Mouse (Mus musculus) hindbrain, postnatal 0 days (tissue): ENCODE data around the gene Ap4b1. TPM values are rescaled to one million over a fixed set of nuclear protein-coding genes. Genes with fewer than 3 reads are reported as not detected.

Experiments used
- ATAC-seq: fragments of 200-750 bp; cut with Nextera tagmentation; 2 replicates; pipeline ENCODE4 v1.8.0; 2017; ENCODE audit warnings: mild to moderate bottlenecking, moderate TSS enrichment, moderate library complexity
- DNase-seq: peaks from one replicate; pipeline ENCODE4 v3.0.0-alpha.2; 2015; ENCODE audit warnings: low spot score
- H3K27ac ChIP-seq: fragments of 300-500 bp; sonication (generic); 2 replicates; pipeline ENCODE4 v1.5.1; 2014; ENCODE audit warnings: mild to moderate bottlenecking
- H3K27me3 ChIP-seq: fragments of 300-500 bp; sonication (generic); 2 replicates; pipeline ENCODE4 v1.6.1; 2014; ENCODE audit warnings: low read length, mixed read lengths; ENCODE audit not compliant: insufficient read depth
- H3K36me3 ChIP-seq: fragments of 300-500 bp; sonication (generic); 2 replicates; pipeline ENCODE4 v1.6.1; 2014; ENCODE audit warnings: low read length, mixed read lengths; ENCODE audit not compliant: insufficient read depth
- H3K4me1 ChIP-seq: fragments of 300-500 bp; sonication (generic); 2 replicates; pipeline ENCODE4 v1.6.1; 2014; ENCODE audit warnings: antibody characterized with exemption, low read length, mixed read lengths; ENCODE audit not compliant: insufficient read depth
- H3K4me2 ChIP-seq: fragments of 300-500 bp; sonication (generic); 2 replicates; pipeline ENCODE4 v1.6.1; 2014; ENCODE audit warnings: low read depth, mild to moderate bottlenecking, low read length, moderate library complexity, mixed read lengths
- H3K4me3 ChIP-seq: fragments of 300-500 bp; sonication (generic); 2 replicates; pipeline ENCODE4 v1.5.1; 2014; ENCODE audit warnings: low read length
- H3K9ac ChIP-seq: fragments of 300-500 bp; sonication (generic); replicated peaks from 2 replicates; pipeline ENCODE4 v1.6.1; 2014; ENCODE audit warnings: mild to moderate bottlenecking, low read length, moderate library complexity, mixed read lengths
- H3K9me3 ChIP-seq: fragments of 300-500 bp; sonication (generic); 2 replicates; pipeline ENCODE4 v1.6.1; 2016; ENCODE audit warnings: low read length, mixed read lengths
- CTCF ChIP-seq: IDR thresholded peaks from 2 replicates; pipeline ENCODE4 v1.5.1; 2016; ENCODE audit warnings: antibody characterized with exemption, control low read depth, low read depth
- WGBS: fragments of 180-500 bp; shearing (Covaris S2); extraction: QIAGEN DNeasy Blood & Tissue Kit; methylation state at CpG from one replicate; pipeline ENCODE4 v1.1.7; 2014; 5-methylcytosine and 5-hydroxymethylcytosine counted together
- polyA plus RNA-seq: library from polyadenylated mRNA; unstranded; fragments of >200 nt; fragmentation: Nextera tagmentation; extraction: Ambion mirVana; gene quantifications from 2 replicates; pipeline ENCODE4 v1.2.1, GENCODE M21; 2015
- total RNA-seq: library from RNA; depleted of rRNA; stranded (reverse); fragments of >200 nt; gene quantifications from 2 replicates; pipeline ENCODE4 v1.2.3, GENCODE M21; 2014; rRNA removed

The Ap4b1 gene
- total and polyA plus RNA-seq, 2 experiments from 2014 or later = 16.4 to 25.8 TPM

- ATAC-seq = no peak
- peak; percentile 39 for DNase-seq
- WGBS = 61% methylated on average over 6 of the region's 6 CpGs
- Histone ChIP-seq H3K27me3 (no peaks in the 10 kb centered on the region), H3K4me1 (no peaks in the 10 kb centered on the region; the same call in 1 of the 2 replicates), H3K9ac (no peak overlapping the region), H3K4me2 (no peak overlapping the region), H3K4me3 (no peak overlapping the region), H3K27ac (no peak overlapping the region), H3K9me3 (no peaks in the 10 kb centered on the region), H3K36me3 (no peaks in the 10 kb centered on the region)
- no peak for TF ChIP-seq CTCF
These were observed 50.6 kb downstream of the Ap4b1 start for GRCm38 (mm10) chr3:103859851-103860391.

- Histone ChIP-seq H3K4me1 (no peaks in the 10 kb centered on the region; the same call in 1 of the 2 replicates), H3K27me3 (no peaks in the 10 kb centered on the region), H3K36me3 (no peaks in the 10 kb centered on the region), H3K4me3 (no peak overlapping the region), H3K9me3 (no peaks in the 10 kb centered on the region), H3K4me2 (no peak overlapping the region), H3K9ac (no peak overlapping the region), H3K27ac (no peak overlapping the region)
- DNase-seq = no peak
- 86% methylated on average over 4 of the region's 4 CpGs for WGBS
- no peak for ATAC-seq
- no peak for TF ChIP-seq CTCF
These were observed 53.5 kb downstream of the Ap4b1 start for GRCm38 (mm10) chr3:103862721-103863220.

GRCm38 (mm10) chr3:103864200-103864599 lies 54.9 kb downstream of the Ap4b1 start:
- Histone ChIP-seq H3K36me3 (no peaks in the 10 kb centered on the region), H3K9ac (no peak overlapping the region), H3K4me2 (no peak overlapping the region), H3K27me3 (no peaks in the 10 kb centered on the region), H3K9me3 (no peaks in the 10 kb centered on the region), H3K4me1 (no peaks in the 10 kb centered on the region; the same call in 1 of the 2 replicates), H3K27ac (no peak overlapping the region), H3K4me3 (no peak overlapping the region)
- ATAC-seq = no peak
- WGBS = 87% methylated on average over 6 of the region's 6 CpGs
- TF ChIP-seq CTCF = no peak
- no peak for DNase-seq

GRCm38 (mm10) chr3:103867424-103867971 lies 58.2 kb downstream of the Ap4b1 start:
- Histone ChIP-seq H3K9ac (no peak overlapping the region), H3K4me2 (no peak overlapping the region), H3K4me3 (no peak overlapping the region), H3K27ac (no peak overlapping the region), H3K27me3 (no peaks in the 10 kb centered on the region), H3K36me3 (no peaks in the 10 kb centered on the region), H3K4me1 (no peaks in the 10 kb centered on the region), H3K9me3 (no peaks in the 10 kb centered on the region)
- DNase-seq = no peak
- TF ChIP-seq CTCF = no peak
- 89% methylated on average over 5 of the region's 5 CpGs for whole genome bisulfite sequencing
- ATAC-seq = no peak

- Histone ChIP-seq H3K4me1 (no peaks in the 10 kb centered on the region), H3K9ac (no peak overlapping the region), H3K4me2 (no peak overlapping the region), H3K9me3 (no peaks in the 10 kb centered on the region), H3K36me3 (no peaks in the 10 kb centered on the region), H3K27me3 (no peaks in the 10 kb centered on the region), H3K27ac (no peak overlapping the region), H3K4me3 (no peak overlapping the region)
- DNase-seq (no peak), ATAC-seq (no peak)
- TF ChIP-seq CTCF = no peak
- WGBS = 82% methylated on average over 4 of the region's 4 CpGs
These were observed 58.7 kb downstream of the Ap4b1 start for GRCm38 (mm10) chr3:103868008-103868407.

Other genes starting within 250 kb of the Ap4b1 start
- 32.6 and 43.6 TPM in 2 replicates for gene Syt6, start 234.3 kb upstream of the Ap4b1 start, total RNA-seq
- 9.1 and 10.1 TPM in 2 replicates for gene Syt6, start 234.3 kb upstream of the Ap4b1 start, polyA plus RNA-seq
- gene Atg4a-ps, start 163.5 kb upstream of the Ap4b1 start, total RNA-seq = 0.16 TPM in 1 of 2 replicates, not detected in the other
- gene Atg4a-ps, start 163.5 kb upstream of the Ap4b1 start, polyA plus RNA-seq = 0.10 and 0.26 TPM in 2 replicates
- gene Olfml3, start 71.5 kb upstream of the Ap4b1 start, total RNA-seq = 7.7 and 10.8 TPM in 2 replicates
- 7.8 and 10.1 TPM in 2 replicates for gene Olfml3, start 71.5 kb upstream of the Ap4b1 start, polyA plus RNA-seq
- not detected in 2 replicates for gene Gm10964, start 70.2 kb upstream of the Ap4b1 start, total RNA-seq
- not detected in 2 replicates for gene Gm10964, start 70.2 kb upstream of the Ap4b1 start, polyA plus RNA-seq
- gene Hipk1, start 18.0 kb upstream of the Ap4b1 start, total RNA-seq = 52.6 and 59.3 TPM in 2 replicates
- 8.1 and 8.4 TPM in 2 replicates for gene Hipk1, start 18.0 kb upstream of the Ap4b1 start, polyA plus RNA-seq
- gene Dclre1b, start 76 bp upstream of the Ap4b1 start, total RNA-seq = 3.0 and 7.9 TPM in 2 replicates
- gene Dclre1b, start 76 bp upstream of the Ap4b1 start, polyA plus RNA-seq = 15.4 and 19.1 TPM in 2 replicates
- 1.1 and 1.9 TPM in 2 replicates for gene Gm43064, start 53 bp downstream of the Ap4b1 start, total RNA-seq
- 0.24 TPM in 1 of 2 replicates, not detected in the other for gene Gm43064, start 53 bp downstream of the Ap4b1 start, polyA plus RNA-seq
- gene Bcl2l15, start 23.1 kb downstream of the Ap4b1 start, total RNA-seq = not detected in 2 replicates
- gene Bcl2l15, start 23.1 kb downstream of the Ap4b1 start, polyA plus RNA-seq = 0.20 and 0.67 TPM in 2 replicates
- 0.31 and 4.3 TPM in 2 replicates for gene Ptpn22, start 50.3 kb downstream of the Ap4b1 start, total RNA-seq
- gene Ptpn22, start 50.3 kb downstream of the Ap4b1 start, polyA plus RNA-seq = 0.40 and 0.53 TPM in 2 replicates
- 23.1 and 28.2 TPM in 2 replicates for gene Rsbn1, start 104.6 kb downstream of the Ap4b1 start, total RNA-seq
- gene Rsbn1, start 104.6 kb downstream of the Ap4b1 start, polyA plus RNA-seq = 17.7 and 19.1 TPM in 2 replicates
- 24.0 and 25.0 TPM in 2 replicates for gene Phtf1, start 158.6 kb downstream of the Ap4b1 start, total RNA-seq
- 18.4 and 18.6 TPM in 2 replicates for gene Phtf1, start 158.6 kb downstream of the Ap4b1 start, polyA plus RNA-seq